Mouse (Mus musculus) Patski (cell line): ENCODE results near the gene Nt5c. TPM values are rescaled to one million over a fixed set of nuclear protein-coding genes. Genes with fewer than 3 reads are reported as not detected.

Experiments used
- ATAC-seq: fragments of 100-300 bp; one replicate; pipeline ENCODE4 v1.8.0; 2021
- CTCF ChIA-PET: fragments of 350-600 bp; sonication (Branson Sonifier 250); formaldehyde crosslinking; loops from one replicate; lab custom pipeline; 2022; ENCODE audit warnings: inconsistent platforms; lab: Charles Lee
- POLR2A ChIA-PET: fragments of 350-600 bp; sonication (Branson Sonifier 250); formaldehyde crosslinking; loops from one replicate; lab custom pipeline; 2022; ENCODE audit warnings: antibody characterized with exemption, inconsistent platforms; lab: Charles Lee
- DNase-seq: peaks from one replicate; pipeline ENCODE4 v3.0.0-alpha.2; 2011; ENCODE audit warnings: low read depth, low spot score
- H3K27me3 ChIP-seq: fragments of 371-371 bp; one replicate; pipeline ENCODE4 v1.5.1; 2021
- CTCF ChIP-seq: fragments of 100-300 bp; IDR thresholded peaks from one replicate; pipeline ENCODE4 v1.5.1; 2021
- in situ Hi-C: fragments of 300-500 bp; cut with MboI; formaldehyde crosslinking; loops from 3 replicates; pipeline ENCODE4 v1.11.1; 2018; ENCODE audit warnings: low pct_unique_long_range_greater_than_20kb, mixed read lengths
- polyA plus RNA-seq: library from polyadenylated mRNA; unstranded; gene quantifications from one replicate; pipeline ENCODE4 v1.2.3, GENCODE M21; 2021

Nt5c gene
- polyA plus RNA-seq, 1 experiment from 2014 or later = 128 TPM

GRCm38 (mm10) chr11:115521080-115521479 lies 29.4 kb upstream of the Nt5c start:
- in situ Hi-C loops = no loop called here
- ATAC-seq (no peak), DNase-seq (no peak)
- TF ChIP-seq CTCF = no peak
- CTCF ChIA-PET = interaction anchor here (0.9 kb wide), 1 partner anchor 14 kb away, joined by 3 read pairs; no protein-coding TSS in a partner anchor
- POLR2A ChIA-PET = no interaction called here
- no peaks in the 10 kb centered on the region for H3K27me3 ChIP-seq

- CTCF ChIA-PET = no interaction called here
- ATAC-seq = no peak
- POLR2A ChIA-PET = no interaction called here
- no peak for TF ChIP-seq CTCF
- DNase-seq = no peak
- in situ Hi-C loops = no loop called here
- H3K27me3 ChIP-seq = no peaks in the 10 kb centered on the region
Observed at GRCm38 (mm10) chr11:115520218-115520617, 28.6 kb upstream of the Nt5c start.

DNA sequence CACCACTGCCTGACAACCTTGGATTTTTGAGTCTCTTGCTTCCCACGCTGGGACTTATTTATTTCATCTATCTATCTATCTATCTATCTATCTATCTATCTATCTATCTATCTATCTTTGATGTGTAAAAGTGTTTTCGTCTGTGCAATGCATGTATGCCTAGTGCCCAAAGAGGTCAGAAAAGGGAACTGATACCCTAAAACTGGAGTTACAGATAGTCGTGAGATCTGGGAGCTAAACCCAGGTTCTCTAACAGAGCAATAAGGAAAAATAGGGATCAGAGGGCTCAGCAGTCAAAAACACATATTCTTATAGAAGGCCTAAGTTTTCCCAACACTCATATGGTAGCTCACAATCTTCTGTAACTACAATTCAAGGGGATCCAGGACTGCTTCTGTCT lies 27.9 kb upstream of the Nt5c start:
- H3K27me3 ChIP-seq = no peaks in the 10 kb centered on the region
- POLR2A ChIA-PET = interaction anchor here (0.7 kb wide), 1 partner anchor 16 kb away, joined by 5 read pairs; no protein-coding TSS in a partner anchor
- DNase-seq = no peak
- CTCF ChIA-PET = no interaction called here
- ATAC-seq = no peak
- no peak for TF ChIP-seq CTCF
- in situ Hi-C loops = no loop called here

DNA sequence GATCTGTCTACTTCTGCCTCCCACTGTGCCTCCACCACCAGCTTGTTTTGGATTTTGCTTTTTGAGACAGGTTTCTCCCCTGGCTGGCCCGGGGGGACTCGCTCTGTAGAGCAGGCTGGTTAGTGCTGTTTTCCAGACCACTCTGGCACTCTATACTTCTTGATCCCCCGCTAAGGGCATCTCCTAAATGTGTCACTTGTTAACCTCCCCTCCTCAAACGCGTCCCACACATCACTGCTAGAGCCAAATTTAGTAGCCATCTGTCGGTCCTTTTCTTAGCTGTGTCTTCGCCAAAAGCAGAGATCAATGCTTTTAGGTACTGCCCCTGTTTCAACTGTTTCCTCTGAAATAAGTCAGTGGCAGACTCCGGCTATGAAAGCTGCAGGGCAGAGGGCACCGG lies 27.0 kb upstream of the Nt5c start:
- POLR2A ChIA-PET = interaction anchor here (0.7 kb wide), 1 partner anchor 15 kb away, joined by 5 read pairs; no protein-coding TSS in a partner anchor
- in situ Hi-C loops = no loop called here
- CTCF ChIA-PET = no interaction called here
- DNase-seq (no peak), ATAC-seq (no peak)
- no peaks in the 10 kb centered on the region for H3K27me3 ChIP-seq
- no peak for TF ChIP-seq CTCF

GRCm38 (mm10) chr11:115516942-115517341 lies 25.3 kb upstream of the Nt5c start:
- no peak for TF ChIP-seq CTCF
- CTCF ChIA-PET = no interaction called here
- no peak for ATAC-seq
- H3K27me3 ChIP-seq = no peaks in the 10 kb centered on the region
- DNase-seq = no peak
- POLR2A ChIA-PET = no interaction called here
- in situ Hi-C loops = no loop called here

- ATAC-seq (no peak), DNase-seq (no peak)
- ChIA-PET CTCF (interaction anchor here (1.2 kb wide), 1 partner anchor 33 kb away, joined by 3 read pairs; no protein-coding TSS in a partner anchor), POLR2A (interaction anchor here (1.7 kb wide), 2 partner anchors 10 to 21 kb away, joined by 6 to 8 read pairs; partner anchors contain the start of gene Sumo2)
- in situ Hi-C loops = no loop called here
- H3K27me3 ChIP-seq = no peaks in the 10 kb centered on the region
- TF ChIP-seq CTCF = no peak
Observed at GRCm38 (mm10) chr11:115515021-115515420, 23.4 kb upstream of the Nt5c start.

GRCm38 (mm10) chr11:115514238-115514663 lies 22.6 kb upstream of the Nt5c start, which contains the start of gene Jpt1:
Gene Jpt1, minus strand, starts transcription at chr11:115514387.
- peak; percentile 89 for ATAC-seq
- peak; percentile 88 for DNase-seq
- ChIA-PET POLR2A (interaction anchor here (0.8 to 1.7 kb wide), 4 partner anchors 11 to 54 kb away, joined by 3 to 8 read pairs (median 5); partner anchors contain the start of gene Sumo2), CTCF (interaction anchor here (1.2 kb wide), 1 partner anchor 32 kb away, joined by 3 read pairs; no protein-coding TSS in a partner anchor)
- in situ Hi-C loops = no loop called here
- no peaks in the 10 kb centered on the region for H3K27me3 ChIP-seq
- TF ChIP-seq CTCF = no peak

DNA sequence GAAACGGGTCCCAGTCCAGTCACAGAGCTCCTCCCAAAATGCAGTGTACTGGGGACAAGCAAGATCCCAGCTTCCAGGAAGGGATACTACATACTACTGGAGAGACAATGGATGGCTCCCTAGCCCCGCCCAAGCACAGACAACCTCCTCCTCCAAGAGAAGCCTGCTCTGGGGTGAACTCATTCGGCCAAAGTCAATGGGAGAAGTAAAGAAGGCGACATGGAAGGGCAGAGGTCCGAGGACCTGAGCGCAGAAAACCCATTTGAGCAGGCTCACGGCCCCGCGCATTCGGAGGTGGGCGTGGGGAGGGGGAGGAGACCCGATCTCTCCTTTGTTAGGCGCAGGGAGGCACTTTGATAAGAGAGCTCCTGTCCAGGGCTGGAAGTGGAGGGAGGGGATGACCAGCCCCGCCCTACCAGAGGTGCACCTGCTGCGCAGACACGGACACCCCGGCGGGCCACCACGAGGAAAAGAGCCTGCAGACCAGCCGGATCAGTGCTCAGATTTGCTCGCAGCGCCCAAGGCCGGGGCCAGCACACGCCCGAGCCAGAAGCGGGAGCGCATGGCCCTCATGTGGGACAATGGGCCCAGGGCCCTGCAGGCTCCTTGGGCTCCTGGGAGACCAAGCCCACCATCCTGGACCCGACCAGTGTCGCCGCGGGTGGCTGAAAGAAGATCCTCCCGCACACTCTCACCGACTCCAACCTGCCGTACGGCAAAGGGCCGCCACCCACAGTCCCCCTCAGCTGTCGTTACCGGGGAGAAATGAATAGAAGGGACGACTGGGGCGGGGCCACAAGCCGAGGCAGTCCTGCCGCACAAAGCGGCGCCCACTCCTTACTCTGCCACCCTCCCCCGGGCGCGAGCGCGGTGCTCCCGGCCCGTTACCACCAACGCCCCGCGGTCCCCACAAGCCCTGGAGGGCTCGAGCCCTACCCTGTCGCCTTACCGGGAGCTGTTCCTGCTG lies 21.9 kb upstream of the Nt5c start:
- ATAC-seq = peak; percentile 49
- ChIA-PET CTCF (no interaction called here), POLR2A (interaction anchor here (0.8 to 1.7 kb wide), 7 partner anchors 12 to 53 kb away, joined by 3 to 8 read pairs (median 5); partner anchors contain the start of genes Nt5c and Sumo2)
- in situ Hi-C loops = no loop called here
- TF ChIP-seq CTCF = no peak
- no peak for DNase-seq
- H3K27me3 ChIP-seq = no peaks in the 10 kb centered on the region

DNA sequence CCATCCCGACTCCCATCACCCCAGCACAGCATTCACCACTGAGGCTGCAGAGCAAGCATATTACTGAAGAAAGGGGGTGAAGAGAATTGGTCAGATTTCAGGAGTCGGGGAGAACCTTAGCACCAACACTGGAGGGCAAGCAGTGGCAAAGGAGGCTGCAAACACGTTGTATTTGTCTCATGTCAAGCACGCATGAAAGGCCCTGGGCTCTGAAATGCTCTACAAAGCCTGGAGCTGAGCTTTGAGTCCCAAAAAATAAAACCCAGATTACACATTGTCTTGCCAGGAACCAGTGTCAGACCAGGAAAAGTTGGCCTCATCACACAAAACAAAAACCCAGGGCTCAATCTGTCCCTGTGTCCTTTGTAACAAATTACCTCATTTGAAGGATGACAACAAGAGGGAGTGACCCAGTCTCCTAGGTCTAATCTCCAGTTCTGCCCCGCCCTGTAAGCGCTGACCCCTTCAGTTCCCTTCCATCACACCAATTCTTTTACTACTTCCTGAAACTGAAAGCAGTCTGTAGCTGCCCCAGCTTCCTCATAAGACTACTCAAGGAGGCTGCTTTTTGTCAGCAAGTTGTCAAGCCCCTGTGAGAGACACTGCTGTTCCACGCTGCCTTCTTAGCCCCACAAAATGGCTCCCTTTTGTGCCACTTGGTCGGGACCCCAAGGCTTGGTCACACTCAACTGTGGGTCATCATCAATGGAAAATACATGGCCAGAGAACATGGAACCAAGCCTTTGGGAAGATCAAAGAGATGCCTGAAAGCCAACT lies 20.9 kb upstream of the Nt5c start:
- DNase-seq (no peak), ATAC-seq (no peak)
- ChIA-PET POLR2A (interaction anchor here (1.2 to 1.3 kb wide), 2 partner anchors 11 to 21 kb away, joined by 5 to 7 read pairs; partner anchors contain the start of gene Nt5c), CTCF (no interaction called here)
- no peak for TF ChIP-seq CTCF
- in situ Hi-C loops = no loop called here
- no peaks in the 10 kb centered on the region for H3K27me3 ChIP-seq

GRCm38 (mm10) chr11:115512004-115512403 lies 20.3 kb upstream of the Nt5c start:
- no peak for TF ChIP-seq CTCF
- in situ Hi-C loops = no loop called here
- DNase-seq = no peak
- no peak for ATAC-seq
- H3K27me3 ChIP-seq = no peaks in the 10 kb centered on the region
- CTCF ChIA-PET = no interaction called here
- POLR2A ChIA-PET = no interaction called here
